Mouse (Mus musculus): Measurements from ENCODE around the gene Fkbp5. TPM values are rescaled to one million over a fixed set of nuclear protein-coding genes. Genes with fewer than 3 reads are reported as not detected.
"Not testable (repeated sequence)": the region's sequence is repeated elsewhere in the genome, so short reads cannot be mapped to it uniquely, and the experiment has no call there.

Gene Fkbp5
- polyA plus RNA-seq, 2 experiments = 3.6 to 7.3 TPM

DNA sequence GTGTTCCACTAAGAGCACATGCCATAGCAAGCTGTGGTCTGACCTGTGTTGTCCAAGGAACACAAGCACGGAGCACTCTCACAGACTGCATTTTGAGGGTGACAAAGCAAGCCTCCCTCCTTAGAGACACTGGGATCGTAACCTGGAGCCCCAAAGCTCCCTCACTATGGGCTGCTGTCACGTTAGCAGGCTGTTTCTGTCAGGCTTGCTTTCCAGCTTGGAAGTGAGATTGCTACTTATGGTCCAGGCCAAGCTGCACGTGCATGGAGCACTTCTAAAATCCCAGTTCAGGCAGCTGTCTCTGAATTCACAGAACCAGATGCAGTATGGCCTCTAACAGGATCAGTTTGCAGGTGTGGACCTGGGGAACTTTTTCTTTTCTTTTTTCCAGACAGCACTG is 106.6 kb downstream of the Fkbp5 start:
- H3K4me1 ChIP-seq (replicated peaks; ENCODE audit: control insufficient read depth in 2 of 2, insufficient read depth in 2 of 2, low read length in 1 of 2) = 0 out of 4 replicates have a peak, but pooled peaks cover 0 to 2% of the 10 kb centered on the region in 2 experiments
- no peak overlapping the region for H3K4me3 ChIP-seq (ENCODE audit: insufficient read depth in 1 of 2, low read depth in 2 of 2, low read length in 2 of 2)
- H3K9me3 ChIP-seq (ENCODE audit: control insufficient read depth, low read length) = no peaks in the 10 kb centered on the region
- no peak for ATAC-seq (ENCODE audit: insufficient read depth)
- no peak overlapping the region for H3K9ac ChIP-seq (replicated peaks)
- no peak overlapping the region for H3K27ac ChIP-seq
- 73% methylated on average over 4 of the region's 4 CpGs for WGBS (ENCODE audit: insufficient replicate concordance)
- peaks cover 5% of the 10 kb centered on the region for H3K36me3 ChIP-seq (replicated peaks; ENCODE audit: control insufficient read depth, insufficient read depth, low read depth)
- H3K27me3 ChIP-seq (ENCODE audit: control insufficient read depth, insufficient read depth, low read length) = no peaks in the 10 kb centered on the region
- TF ChIP-seq EP300 (IDR thresholded peaks at IDR 0.05; ENCODE audit: low read depth) = no peak
- no peak for TF ChIP-seq CTCF (IDR thresholded peaks at IDR 0.05; ENCODE audit: low read depth)
- DNase-seq (ENCODE audit: low read depth in 3 of 3, low spot score in 3 of 3) = no peak
- no peak overlapping the region for H3K4me2 ChIP-seq (ENCODE audit: low read depth)

- WGBS (ENCODE audit: insufficient replicate concordance) = 67% methylated on average over 5 of the region's 5 CpGs
- H3K36me3 ChIP-seq (replicated peaks; ENCODE audit: control insufficient read depth, insufficient read depth, low read depth) = peaks cover 3% of the 10 kb centered on the region; the same call in 1 of the 2 replicates
- H3K4me2 ChIP-seq (ENCODE audit: low read depth) = no peak overlapping the region
- TF ChIP-seq EP300 (IDR thresholded peaks at IDR 0.05; ENCODE audit: low read depth) = no peak
- TF ChIP-seq CTCF (IDR thresholded peaks at IDR 0.05; ENCODE audit: low read depth) = no peak
- DNase-seq (ENCODE audit: low read depth in 3 of 3, low spot score in 3 of 3) (no peak), ATAC-seq (ENCODE audit: insufficient read depth) (no peak)
- 0 out of 4 replicates have a peak, but pooled peaks cover 0 to 2% of the 10 kb centered on the region in 2 experiments for H3K4me1 ChIP-seq (replicated peaks; ENCODE audit: control insufficient read depth in 2 of 2, insufficient read depth in 2 of 2, low read length in 1 of 2)
- H3K27ac ChIP-seq = no peak overlapping the region
- H3K4me3 ChIP-seq (ENCODE audit: insufficient read depth in 1 of 2, low read depth in 2 of 2, low read length in 2 of 2) = no peak overlapping the region
- no peaks in the 10 kb centered on the region for H3K9me3 ChIP-seq (ENCODE audit: control insufficient read depth, low read length)
- no peak overlapping the region for H3K9ac ChIP-seq (replicated peaks)
- no peaks in the 10 kb centered on the region for H3K27me3 ChIP-seq (ENCODE audit: control insufficient read depth, insufficient read depth, low read length)
These were observed 108.9 kb downstream of the Fkbp5 start for GRCm38 (mm10) chr17:28408251-28408918.

DNA sequence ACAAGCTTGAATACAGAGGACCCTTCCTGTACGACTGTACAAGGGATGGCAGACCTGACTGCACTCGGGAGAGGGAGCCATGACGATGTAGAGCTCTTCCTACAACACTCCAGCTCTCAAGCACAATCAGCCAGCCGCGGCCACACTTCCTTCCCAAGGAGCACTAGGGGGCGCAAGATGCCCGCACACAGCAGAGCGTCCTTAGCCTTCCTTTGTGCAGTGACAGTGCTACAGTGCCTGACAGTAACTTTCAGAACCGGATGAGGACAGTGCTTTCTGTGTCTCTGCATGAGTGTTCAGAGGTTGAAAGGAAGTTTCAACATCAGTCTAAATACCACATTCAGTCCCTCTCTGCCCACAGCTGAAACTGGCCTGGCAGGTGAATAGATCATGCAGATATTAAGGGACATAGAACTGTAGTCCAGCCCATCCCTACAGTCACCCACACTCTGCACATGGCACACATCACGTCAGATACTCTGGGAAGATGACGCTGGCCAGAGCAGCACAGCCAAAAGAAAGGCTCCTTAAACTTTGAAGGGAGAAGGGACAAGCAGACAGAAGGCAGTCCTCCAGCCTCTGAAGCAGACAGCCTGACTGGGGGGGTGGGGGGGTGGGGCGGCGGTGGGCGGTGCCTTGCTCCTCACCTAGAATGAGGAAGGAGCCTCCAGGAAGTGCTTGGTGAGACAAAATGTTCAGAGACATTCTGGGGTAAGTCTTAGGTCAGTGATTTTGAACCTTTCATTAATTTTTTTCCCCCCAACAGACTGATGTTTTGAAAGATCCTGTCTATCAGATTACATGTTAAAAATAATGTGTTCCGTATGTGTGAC is 109.7 kb downstream of the Fkbp5 start:
- no peak overlapping the region for H3K4me2 ChIP-seq (ENCODE audit: low read depth)
- H3K27me3 ChIP-seq (ENCODE audit: control insufficient read depth, insufficient read depth, low read length) = no peaks in the 10 kb centered on the region
- no peak overlapping the region for H3K4me3 ChIP-seq (ENCODE audit: insufficient read depth in 1 of 2, low read depth in 2 of 2, low read length in 2 of 2)
- no peak for TF ChIP-seq EP300 (IDR thresholded peaks at IDR 0.05; ENCODE audit: low read depth)
- peak; percentile 95 for TF ChIP-seq CTCF (IDR thresholded peaks at IDR 0.05; ENCODE audit: low read depth)
- H3K9ac ChIP-seq (replicated peaks) = no peak overlapping the region
- no peak overlapping the region for H3K27ac ChIP-seq
- 0 out of 4 replicates have a peak, but pooled peaks cover 0 to 2% of the 10 kb centered on the region in 2 experiments for H3K4me1 ChIP-seq (replicated peaks; ENCODE audit: control insufficient read depth in 2 of 2, insufficient read depth in 2 of 2, low read length in 1 of 2)
- H3K36me3 ChIP-seq (replicated peaks; ENCODE audit: control insufficient read depth, insufficient read depth, low read depth) = peaks cover 3% of the 10 kb centered on the region; the same call in 1 of the 2 replicates
- DNase-seq (ENCODE audit: low read depth in 3 of 3, low spot score in 3 of 3) (peak; percentile 34 to 49 (median 39)), ATAC-seq (ENCODE audit: insufficient read depth) (peak; percentile 63; the same call in 1 of the 2 replicates)
- WGBS (ENCODE audit: insufficient replicate concordance) = 20% methylated on average over 15 of the region's 15 CpGs
- H3K9me3 ChIP-seq (ENCODE audit: control insufficient read depth, low read length) = no peaks in the 10 kb centered on the region

GRCm38 (mm10) chr17:28406471-28406870 is 110.9 kb downstream of the Fkbp5 start:
- 80% methylated on average over 7 of the region's 7 CpGs for WGBS (ENCODE audit: insufficient replicate concordance)
- TF ChIP-seq CTCF (IDR thresholded peaks at IDR 0.05; ENCODE audit: low read depth) = no peak
- TF ChIP-seq EP300 (IDR thresholded peaks at IDR 0.05; ENCODE audit: low read depth) = no peak
- DNase-seq (ENCODE audit: low read depth in 3 of 3, low spot score in 3 of 3) (no peak), ATAC-seq (ENCODE audit: insufficient read depth) (no peak)
- Histone ChIP-seq H3K9ac (replicated peaks) (no peak overlapping the region), H3K27ac (no peak overlapping the region), H3K4me2 (ENCODE audit: low read depth) (no peak overlapping the region), H3K36me3 (replicated peaks; ENCODE audit: control insufficient read depth, insufficient read depth, low read depth) (peaks cover 3% of the 10 kb centered on the region; the same call in 1 of the 2 replicates), H3K9me3 (ENCODE audit: control insufficient read depth, low read length) (no peaks in the 10 kb centered on the region), H3K27me3 (ENCODE audit: control insufficient read depth, insufficient read depth, low read length) (no peaks in the 10 kb centered on the region), H3K4me1 (replicated peaks; ENCODE audit: control insufficient read depth in 2 of 2, insufficient read depth in 2 of 2, low read length in 1 of 2) (0 out of 4 replicates have a peak, but pooled peaks cover 0 to 2% of the 10 kb centered on the region in 2 experiments), H3K4me3 (ENCODE audit: insufficient read depth in 1 of 2, low read depth in 2 of 2, low read length in 2 of 2) (no peak overlapping the region)

DNA sequence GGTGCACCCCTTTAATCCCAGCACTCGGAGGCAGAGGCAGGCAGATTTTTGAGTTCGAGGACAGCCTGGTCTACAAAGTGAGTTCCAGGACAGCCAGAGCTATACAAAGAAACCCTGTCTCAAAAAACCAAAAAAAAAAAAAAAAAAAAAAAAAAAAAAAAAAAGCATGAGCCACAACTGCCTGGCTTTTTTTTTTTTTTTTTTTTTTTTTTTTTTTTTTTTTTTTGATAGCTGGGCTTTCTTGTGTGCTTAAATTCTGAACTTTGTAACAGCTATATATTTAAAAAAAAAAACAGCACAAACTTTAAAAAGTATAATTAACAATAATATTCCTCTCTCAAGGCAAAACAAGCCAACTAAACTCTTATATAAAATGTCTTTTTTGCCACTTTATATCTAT is 112.6 kb downstream of the Fkbp5 start:
- not testable (repeated sequence) for H3K9me3 ChIP-seq (ENCODE audit: control insufficient read depth, low read length); ATAC-seq (ENCODE audit: insufficient read depth); H3K9ac ChIP-seq (replicated peaks); H3K4me2 ChIP-seq (ENCODE audit: low read depth); H3K4me3 ChIP-seq (ENCODE audit: insufficient read depth in 1 of 2, low read depth in 2 of 2, low read length in 2 of 2); H3K4me1 ChIP-seq (replicated peaks; ENCODE audit: control insufficient read depth in 2 of 2, insufficient read depth in 2 of 2, low read length in 1 of 2); H3K27ac ChIP-seq; H3K27me3 ChIP-seq (ENCODE audit: control insufficient read depth, insufficient read depth, low read length); DNase-seq (ENCODE audit: low read depth in 3 of 3, low spot score in 3 of 3); H3K36me3 ChIP-seq (replicated peaks; ENCODE audit: control insufficient read depth, insufficient read depth, low read depth)
- 76% methylated on average over 2 of the region's 2 CpGs for WGBS (ENCODE audit: insufficient replicate concordance)
